Mouse (Mus musculus): ENCODE results near the gene Efhc1. TPM values are rescaled to one million over a fixed set of nuclear protein-coding genes. Genes with fewer than 3 reads are reported as not detected.

The Efhc1 gene
- polyA plus RNA-seq, 1 experiment from 2014 or later = 1.9 TPM

GRCm38 (mm10) chr1:20995331-20995986 lies 44.0 kb downstream of the Efhc1 start:
- 67% methylated on average over 7 of the region's 7 CpGs for WGBS
- Histone ChIP-seq H3K4me2 (ENCODE audit: low read depth, low read length) (no peak overlapping the region), H3K27me3 (ENCODE audit: control insufficient read depth, insufficient read depth, low read length) (no peaks in the 10 kb centered on the region), H3K27ac (ENCODE audit: low read depth, low read length) (no peak overlapping the region), H3K36me3 (ENCODE audit: control insufficient read depth, insufficient read depth, low read length) (no peaks in the 10 kb centered on the region), H3K4me1 (ENCODE audit: control insufficient read depth, insufficient read depth, low read length) (0 out of 2 replicates have a peak, but pooled peaks cover 2% of the 10 kb centered on the region), H3K9me3 (ENCODE audit: control insufficient read depth, low read length) (no peaks in the 10 kb centered on the region), H3K9ac (replicated peaks; ENCODE audit: low read depth, low read length) (no peak overlapping the region), H3K4me3 (ENCODE audit: low read depth, low read length) (no peak overlapping the region)
- ATAC-seq (ENCODE audit: low read depth) = no peak

GRCm38 (mm10) chr1:20996603-20997327 lies 45.3 kb downstream of the Efhc1 start:
- Histone ChIP-seq H3K4me1 (ENCODE audit: control insufficient read depth, insufficient read depth, low read length) (0 out of 2 replicates have a peak, but pooled peaks cover 2% of the 10 kb centered on the region), H3K36me3 (ENCODE audit: control insufficient read depth, insufficient read depth, low read length) (no peaks in the 10 kb centered on the region), H3K4me3 (ENCODE audit: low read depth, low read length) (no peak overlapping the region), H3K27me3 (ENCODE audit: control insufficient read depth, insufficient read depth, low read length) (no peaks in the 10 kb centered on the region), H3K4me2 (ENCODE audit: low read depth, low read length) (no peak overlapping the region), H3K27ac (ENCODE audit: low read depth, low read length) (no peak overlapping the region), H3K9me3 (ENCODE audit: control insufficient read depth, low read length) (no peaks in the 10 kb centered on the region), H3K9ac (replicated peaks; ENCODE audit: low read depth, low read length) (no peak overlapping the region)
- no peak for ATAC-seq (ENCODE audit: low read depth)
- WGBS = 58% methylated on average over 17 of the region's 17 CpGs

DNA sequence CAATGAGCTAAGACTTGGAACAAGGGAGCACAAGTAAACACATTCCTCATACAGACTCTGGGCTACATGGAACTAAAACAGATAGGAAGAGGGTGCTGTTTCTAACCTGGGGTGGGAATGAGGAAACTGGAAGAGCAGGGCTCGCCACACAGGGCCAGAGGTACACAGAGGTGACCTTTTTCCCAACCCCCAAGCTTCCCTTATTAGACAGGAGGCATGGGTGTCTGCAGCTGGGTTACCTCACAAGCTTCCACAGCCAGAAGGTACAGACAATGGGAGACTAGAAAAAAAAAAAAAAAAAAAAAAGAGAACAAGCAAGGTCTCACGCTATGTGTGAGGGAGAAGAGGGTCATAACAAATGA lies 45.9 kb downstream of the Efhc1 start:
- 73% methylated on average over 2 of the region's 2 CpGs for WGBS
- H3K4me2 ChIP-seq (ENCODE audit: low read depth, low read length) = no peak overlapping the region
- 0 out of 2 replicates have a peak, but pooled peaks cover 2% of the 10 kb centered on the region for H3K4me1 ChIP-seq (ENCODE audit: control insufficient read depth, insufficient read depth, low read length)
- H3K4me3 ChIP-seq (ENCODE audit: low read depth, low read length) = no peak overlapping the region
- no peak for ATAC-seq (ENCODE audit: low read depth)
- no peak overlapping the region for H3K9ac ChIP-seq (replicated peaks; ENCODE audit: low read depth, low read length)
- no peaks in the 10 kb centered on the region for H3K36me3 ChIP-seq (ENCODE audit: control insufficient read depth, insufficient read depth, low read length)
- no peaks in the 10 kb centered on the region for H3K27me3 ChIP-seq (ENCODE audit: control insufficient read depth, insufficient read depth, low read length)
- no peak overlapping the region for H3K27ac ChIP-seq (ENCODE audit: low read depth, low read length)
- no peaks in the 10 kb centered on the region for H3K9me3 ChIP-seq (ENCODE audit: control insufficient read depth, low read length)

GRCm38 (mm10) chr1:20997881-20998389 lies 46.5 kb downstream of the Efhc1 start:
- Histone ChIP-seq H3K9ac (replicated peaks; ENCODE audit: low read depth, low read length) (no peak overlapping the region), H3K4me3 (ENCODE audit: low read depth, low read length) (no peak overlapping the region), H3K36me3 (ENCODE audit: control insufficient read depth, insufficient read depth, low read length) (no peaks in the 10 kb centered on the region), H3K27me3 (ENCODE audit: control insufficient read depth, insufficient read depth, low read length) (no peaks in the 10 kb centered on the region), H3K9me3 (ENCODE audit: control insufficient read depth, low read length) (no peaks in the 10 kb centered on the region), H3K4me1 (ENCODE audit: control insufficient read depth, insufficient read depth, low read length) (0 out of 2 replicates have a peak, but pooled peaks cover 2% of the 10 kb centered on the region), H3K4me2 (ENCODE audit: low read depth, low read length) (no peak overlapping the region), H3K27ac (ENCODE audit: low read depth, low read length) (no peak overlapping the region)
- no peak for ATAC-seq (ENCODE audit: low read depth)
- WGBS = 63% methylated on average over 13 of the region's 13 CpGs

- 80% methylated on average over 14 of the region's 14 CpGs for WGBS
- ATAC-seq (ENCODE audit: low read depth) = 0 out of 2 replicates have a peak, but pooled peaks have one; percentile 42
- no peaks in the 10 kb centered on the region for H3K4me1 ChIP-seq (ENCODE audit: control insufficient read depth, insufficient read depth, low read length)
- H3K9me3 ChIP-seq (ENCODE audit: control insufficient read depth, low read length) = no peaks in the 10 kb centered on the region
- no peaks in the 10 kb centered on the region for H3K36me3 ChIP-seq (ENCODE audit: control insufficient read depth, insufficient read depth, low read length)
- no peak overlapping the region for H3K9ac ChIP-seq (replicated peaks; ENCODE audit: low read depth, low read length)
- no peaks in the 10 kb centered on the region for H3K27me3 ChIP-seq (ENCODE audit: control insufficient read depth, insufficient read depth, low read length)
- H3K27ac ChIP-seq (ENCODE audit: low read depth, low read length) = no peak overlapping the region
- no peak overlapping the region for H3K4me3 ChIP-seq (ENCODE audit: low read depth, low read length)
- no peak overlapping the region for H3K4me2 ChIP-seq (ENCODE audit: low read depth, low read length)
Measured at GRCm38 (mm10) chr1:21002246-21003142, 51.1 kb downstream of the Efhc1 start.

GRCm38 (mm10) chr1:21004596-21004995 lies 53.2 kb downstream of the Efhc1 start:
- ATAC-seq (ENCODE audit: low read depth) = no peak
- Histone ChIP-seq H3K9ac (replicated peaks; ENCODE audit: low read depth, low read length) (no peak overlapping the region), H3K36me3 (ENCODE audit: control insufficient read depth, insufficient read depth, low read length) (no peaks in the 10 kb centered on the region), H3K27ac (ENCODE audit: low read depth, low read length) (no peak overlapping the region), H3K4me3 (ENCODE audit: low read depth, low read length) (no peak overlapping the region), H3K9me3 (ENCODE audit: control insufficient read depth, low read length) (no peaks in the 10 kb centered on the region), H3K4me2 (ENCODE audit: low read depth, low read length) (no peak overlapping the region), H3K27me3 (ENCODE audit: control insufficient read depth, insufficient read depth, low read length) (no peaks in the 10 kb centered on the region), H3K4me1 (ENCODE audit: control insufficient read depth, insufficient read depth, low read length) (no peaks in the 10 kb centered on the region)
- 87% methylated on average over 8 of the region's 8 CpGs for WGBS

GRCm38 (mm10) chr1:21006775-21007174 lies 55.3 kb downstream of the Efhc1 start:
- no peaks in the 10 kb centered on the region for H3K4me1 ChIP-seq (ENCODE audit: control insufficient read depth, insufficient read depth, low read length)
- no peak overlapping the region for H3K9ac ChIP-seq (replicated peaks; ENCODE audit: low read depth, low read length)
- ATAC-seq (ENCODE audit: low read depth) = no peak
- 94% methylated on average over 5 of the region's 5 CpGs for WGBS
- no peaks in the 10 kb centered on the region for H3K27me3 ChIP-seq (ENCODE audit: control insufficient read depth, insufficient read depth, low read length)
- no peak overlapping the region for H3K4me2 ChIP-seq (ENCODE audit: low read depth, low read length)
- no peaks in the 10 kb centered on the region for H3K9me3 ChIP-seq (ENCODE audit: control insufficient read depth, low read length)
- no peak overlapping the region for H3K27ac ChIP-seq (ENCODE audit: low read depth, low read length)
- H3K4me3 ChIP-seq (ENCODE audit: low read depth, low read length) = no peak overlapping the region
- no peaks in the 10 kb centered on the region for H3K36me3 ChIP-seq (ENCODE audit: control insufficient read depth, insufficient read depth, low read length)

- WGBS = 76% methylated on average over 7 of the region's 7 CpGs
- H3K27ac ChIP-seq (ENCODE audit: low read depth, low read length) = no peak overlapping the region
- no peak overlapping the region for H3K4me3 ChIP-seq (ENCODE audit: low read depth, low read length)
- no peaks in the 10 kb centered on the region for H3K4me1 ChIP-seq (ENCODE audit: control insufficient read depth, insufficient read depth, low read length)
- H3K27me3 ChIP-seq (ENCODE audit: control insufficient read depth, insufficient read depth, low read length) = no peaks in the 10 kb centered on the region
- no peak overlapping the region for H3K9ac ChIP-seq (replicated peaks; ENCODE audit: low read depth, low read length)
- H3K9me3 ChIP-seq (ENCODE audit: control insufficient read depth, low read length) = no peaks in the 10 kb centered on the region
- no peak for ATAC-seq (ENCODE audit: low read depth)
- H3K4me2 ChIP-seq (ENCODE audit: low read depth, low read length) = no peak overlapping the region
- H3K36me3 ChIP-seq (ENCODE audit: control insufficient read depth, insufficient read depth, low read length) = no peaks in the 10 kb centered on the region
Measured at GRCm38 (mm10) chr1:21007941-21008701, 56.7 kb downstream of the Efhc1 start.

Measured in neural tube, embryonic 14.5 days (tissue).